Mouse (Mus musculus) forebrain, postnatal 0 days (tissue): ENCODE results near the gene Slc35c2. TPM values are rescaled to one million over a fixed set of nuclear protein-coding genes. Genes with fewer than 3 reads are reported as not detected.

Experiments used
- ATAC-seq: fragments of 200-750 bp; cut with Nextera tagmentation; 2 replicates; pipeline ENCODE4 v1.8.0; 2017; ENCODE audit warnings: mild to moderate bottlenecking, moderate library complexity
- DNase-seq: peaks from one replicate; pipeline ENCODE4 v3.0.0-alpha.2; 2015
- H3K27ac ChIP-seq: fragments of 300-500 bp; sonication (generic); 2 replicates; pipeline ENCODE4 v1.5.1; 2014; ENCODE audit warnings: low read depth, mild to moderate bottlenecking, antibody characterized with exemption, low read length, moderate library complexity, mixed read lengths
- H3K27me3 ChIP-seq: fragments of 300-500 bp; sonication (generic); 2 replicates; pipeline ENCODE4 v1.6.1; 2014; ENCODE audit warnings: mild to moderate bottlenecking, low read length, mixed read lengths; ENCODE audit not compliant: insufficient read depth
- H3K36me3 ChIP-seq: fragments of 300-500 bp; sonication (generic); 2 replicates; pipeline ENCODE4 v1.6.1; 2014; ENCODE audit warnings: mild to moderate bottlenecking, moderate library complexity; ENCODE audit not compliant: insufficient read depth
- H3K4me1 ChIP-seq: fragments of 300-500 bp; sonication (generic); 2 replicates; pipeline ENCODE4 v1.6.1; 2014; ENCODE audit warnings: antibody characterized with exemption; ENCODE audit not compliant: insufficient read depth
- H3K4me2 ChIP-seq: fragments of 300-500 bp; sonication (generic); 2 replicates; pipeline ENCODE4 v1.6.1; 2014; ENCODE audit warnings: low read depth, mild to moderate bottlenecking, moderate library complexity
- H3K4me3 ChIP-seq: fragments of 300-500 bp; sonication (generic); 2 replicates; pipeline ENCODE4 v1.5.1; 2014; ENCODE audit warnings: low read depth, low read length, mixed read lengths
- H3K9ac ChIP-seq: fragments of 300-500 bp; sonication (generic); 2 replicates; pipeline ENCODE4 v1.6.1; 2014; ENCODE audit warnings: mild to moderate bottlenecking
- H3K9me3 ChIP-seq: fragments of 300-500 bp; sonication (generic); 2 replicates; pipeline ENCODE4 v1.6.1; 2016; ENCODE audit warnings: low read length
- CTCF ChIP-seq: sonication (generic); IDR thresholded peaks from 2 replicates; pipeline ENCODE4 v1.5.1; 2016; ENCODE audit warnings: antibody characterized with exemption, control low read depth, low read depth
- WGBS: fragments of 180-500 bp; shearing (Covaris S2); extraction: QIAGEN DNeasy Blood & Tissue Kit; methylation state at CpG from one replicate; pipeline ENCODE4 v1.1.7; 2014; 5-methylcytosine and 5-hydroxymethylcytosine counted together
- polyA plus RNA-seq: library from polyadenylated mRNA; unstranded; fragments of >200 nt; fragmentation: Nextera tagmentation; extraction: Ambion mirVana; gene quantifications from 2 replicates; pipeline ENCODE4 v1.2.1, GENCODE M21; 2015
- total RNA-seq: library from RNA; depleted of rRNA; stranded (reverse); fragments of >200 nt; gene quantifications from 2 replicates; pipeline ENCODE4 v1.2.3, GENCODE M21; 2014

Slc35c2 gene
- total and polyA plus RNA-seq, 2 experiments from 2014 or later: 62.7 to 85.8 TPM

GRCm38 (mm10) chr2:165301409-165301808 is 13.7 kb upstream of the Slc35c2 start:
- ATAC-seq: no peak

GRCm38 (mm10) chr2:165300885-165301284 is 13.2 kb upstream of the Slc35c2 start:
- DNase-seq: no peak
- Histone ChIP-seq H3K4me2 (no peak overlapping the region), H3K36me3 (peaks cover 70% of the 10 kb centered on the region), H3K4me1 (no peaks in the 10 kb centered on the region), H3K4me3 (no peak overlapping the region), H3K27me3 (no peaks in the 10 kb centered on the region), H3K9ac (no peak overlapping the region), H3K27ac (no peak overlapping the region), H3K9me3 (no peaks in the 10 kb centered on the region)
- no peak for ATAC-seq
- WGBS: 69% methylated on average over 6 of the region's 6 CpGs
- TF ChIP-seq CTCF: no peak

More at GRCm38 (mm10) chr2:165301409-165301808, 13.7 kb upstream of the Slc35c2 start:
- H3K4me2 ChIP-seq: no peak overlapping the region
- no peak for DNase-seq
- TF ChIP-seq CTCF: no peak
- WGBS: 44% methylated on average over 3 of the region's 3 CpGs
- no peaks in the 10 kb centered on the region for H3K4me1 ChIP-seq
- no peak overlapping the region for H3K27ac ChIP-seq
- no peaks in the 10 kb centered on the region for H3K9me3 ChIP-seq
- H3K9ac ChIP-seq: no peak overlapping the region
- H3K4me3 ChIP-seq: no peak overlapping the region
- no peaks in the 10 kb centered on the region for H3K27me3 ChIP-seq
- H3K36me3 ChIP-seq: peaks cover 64% of the 10 kb centered on the region

GRCm38 (mm10) chr2:165300424-165300823 is 12.8 kb upstream of the Slc35c2 start:
- 63% methylated on average over 8 of the region's 8 CpGs for WGBS
- peaks cover 74% of the 10 kb centered on the region for H3K36me3 ChIP-seq
- peak; percentile 29; the same call in 1 of the 2 replicates for ATAC-seq

GRCm38 (mm10) chr2:165297429-165297828 is 9.8 kb upstream of the Slc35c2 start:
- Histone ChIP-seq H3K27ac (no peak overlapping the region), H3K4me1 (no peaks in the 10 kb centered on the region), H3K36me3 (peaks cover 76% of the 10 kb centered on the region), H3K9me3 (no peaks in the 10 kb centered on the region), H3K9ac (no peak overlapping the region), H3K4me3 (no peak overlapping the region), H3K4me2 (no peak overlapping the region), H3K27me3 (no peaks in the 10 kb centered on the region)
- WGBS: 89% methylated on average over 11 of the region's 11 CpGs
- DNase-seq (no peak), ATAC-seq (no peak)
- TF ChIP-seq CTCF: no peak

More at GRCm38 (mm10) chr2:165300424-165300823, 12.8 kb upstream of the Slc35c2 start:
- Histone ChIP-seq H3K9ac (no peak overlapping the region), H3K4me2 (no peak overlapping the region), H3K9me3 (no peaks in the 10 kb centered on the region), H3K4me3 (no peak overlapping the region), H3K27ac (no peak overlapping the region), H3K4me1 (no peaks in the 10 kb centered on the region), H3K27me3 (no peaks in the 10 kb centered on the region)
- DNase-seq: peak; percentile 28
- TF ChIP-seq CTCF: no peak

GRCm38 (mm10) chr2:165296571-165296970 is 8.9 kb upstream of the Slc35c2 start:
- WGBS: 91% methylated on average over 18 of the region's 18 CpGs
- Histone ChIP-seq H3K9me3 (no peaks in the 10 kb centered on the region), H3K36me3 (peaks cover 77% of the 10 kb centered on the region), H3K4me2 (no peak overlapping the region), H3K4me3 (no peak overlapping the region), H3K27ac (no peak overlapping the region), H3K4me1 (no peaks in the 10 kb centered on the region), H3K27me3 (no peaks in the 10 kb centered on the region), H3K9ac (no peak overlapping the region)
- DNase-seq (no peak), ATAC-seq (no peak)
- no peak for TF ChIP-seq CTCF

- peak overlapping the region; percentile 79 for H3K4me2 ChIP-seq
- H3K4me3 ChIP-seq: peak overlapping the region; percentile 65
- TF ChIP-seq CTCF: no peak; the same call in 1 of the 2 replicates
- peaks cover 15% of the 10 kb centered on the region for H3K4me1 ChIP-seq
- H3K9ac ChIP-seq: peak overlapping the region; percentile 64
- DNase-seq: peak; percentile 95
- H3K27me3 ChIP-seq: no peaks in the 10 kb centered on the region
- peak overlapping the region; percentile 90 for H3K27ac ChIP-seq
- peak; percentile 92 for ATAC-seq
- no peaks in the 10 kb centered on the region for H3K9me3 ChIP-seq
- H3K36me3 ChIP-seq: peaks cover 37% of the 10 kb centered on the region
- WGBS: 29% methylated on average over 18 of the region's 18 CpGs
Observed at GRCm38 (mm10) chr2:165288315-165289031, 804 bp upstream of the Slc35c2 start.

- WGBS: 65% methylated on average over 18 of the region's 18 CpGs
- no peak for DNase-seq
Observed at GRCm38 (mm10) chr2:165286361-165287201, 1.1 kb downstream of the Slc35c2 start.

More at GRCm38 (mm10) chr2:165286361-165287201, 1.1 kb downstream of the Slc35c2 start:
- H3K4me2 ChIP-seq: peak overlapping the region; percentile 79
- H3K9ac ChIP-seq: peak overlapping the region; percentile 64
- H3K4me3 ChIP-seq: peak overlapping the region; percentile 65
- no peak for TF ChIP-seq CTCF
- H3K27me3 ChIP-seq: no peaks in the 10 kb centered on the region
- no peak overlapping the region for H3K27ac ChIP-seq
- H3K36me3 ChIP-seq: peaks cover 23% of the 10 kb centered on the region
- ATAC-seq: no peak
- peaks cover 15% of the 10 kb centered on the region for H3K4me1 ChIP-seq
- H3K9me3 ChIP-seq: no peaks in the 10 kb centered on the region
